In the genomic region with DNA sequence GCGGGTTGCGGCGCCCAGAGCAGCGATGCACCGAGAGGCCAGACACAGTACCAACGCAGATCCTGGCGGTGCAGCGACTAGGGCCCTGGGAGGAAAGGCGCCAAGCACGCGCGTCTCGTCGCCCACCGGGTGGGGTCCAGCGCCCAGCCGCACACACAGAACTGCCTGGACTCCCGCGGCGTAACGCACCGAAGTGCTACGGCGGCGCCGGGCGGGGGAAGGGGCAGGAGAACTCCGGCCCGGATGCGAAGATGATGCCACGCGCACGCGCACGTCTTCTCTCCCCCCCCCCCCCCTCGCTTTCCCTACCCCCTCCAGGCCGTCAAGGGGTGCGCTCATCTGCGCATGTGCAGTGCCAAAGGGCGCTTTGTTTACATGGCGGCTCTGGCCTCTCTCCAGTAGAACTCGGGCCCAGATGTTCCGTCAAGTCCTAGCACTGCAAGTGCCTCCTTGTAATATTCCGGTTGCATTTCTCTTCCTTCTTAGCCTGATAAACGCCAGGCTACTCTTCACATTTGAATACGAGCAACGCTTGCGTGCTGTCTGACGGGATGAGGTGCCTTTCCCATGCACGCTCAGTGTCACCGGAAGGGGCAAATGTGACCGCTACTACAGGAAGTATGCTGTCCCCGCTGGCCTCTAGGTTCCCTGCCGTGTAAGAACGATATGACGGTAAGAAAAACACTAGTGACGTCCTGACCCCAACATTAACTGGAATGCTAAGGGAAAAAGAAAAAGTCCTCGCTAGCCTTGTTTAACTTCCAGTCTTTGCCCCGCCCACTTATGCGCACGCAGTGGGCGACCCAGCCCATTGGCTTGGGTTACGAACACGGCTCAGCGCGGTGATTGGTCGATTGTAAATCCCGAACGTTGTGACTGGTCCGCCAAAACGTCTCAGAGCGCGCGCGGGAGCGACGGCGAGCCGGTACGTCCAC, we compare ENCODE assay signal across 8 mouse cellular contexts. TPM values are rescaled to one million over a fixed set of nuclear protein-coding genes. Genes with fewer than 3 reads are reported as not detected.
DNase-seq lines count a peak whose midpoint lies in the region; ATAC-seq lines count a peak whose summit lies in the region.

Gene Vps26b (minus strand): TSS at position 238 of the 935 bp plus-strand sequence.
Gene Ncapd3 (plus strand): TSS at position 348 of the 935 bp plus-strand sequence.

- H3K9ac ChIP-seq in heart, embryonic 14.5 days (ENCODE audit: low read length): peak within 1 kb of the TSS; percentile 97
- peak within 1 kb of the TSS; percentile 93 for H3K9ac ChIP-seq in liver, embryonic 13.5 days
- H3K9ac ChIP-seq in stomach, embryonic 16.5 days (ENCODE audit: low read length): peak within 1 kb of the TSS; percentile 98

- H3K4me1 ChIP-seq in heart, embryonic 14.5 days (ENCODE audit: control insufficient read depth in 2 of 2, insufficient read depth in 2 of 2, low read length in 2 of 2): peaks cover 5 to 40% of the 10 kb centered on the region in 2 experiments; a peak in 3 of 4 replicates
- H3K4me1 ChIP-seq in liver, embryonic 13.5 days (replicated peaks): peaks cover 58% of the 10 kb centered on the region
- H3K4me1 ChIP-seq in stomach, embryonic 16.5 days (ENCODE audit: control insufficient read depth, insufficient read depth, low read length): peaks cover 26% of the 10 kb centered on the region

- H3K27me3 ChIP-seq in heart, embryonic 14.5 days (ENCODE audit: control insufficient read depth, insufficient read depth, low read length): no peaks in the 10 kb centered on the region
- no peaks in the 10 kb centered on the region for H3K27me3 ChIP-seq in liver, embryonic 13.5 days
- no peaks in the 10 kb centered on the region for H3K27me3 ChIP-seq in stomach, embryonic 16.5 days (ENCODE audit: control insufficient read depth, insufficient read depth, low read length)

- H3K4me3 ChIP-seq in heart, embryonic 14.5 days (ENCODE audit: control insufficient read depth in 1 of 2, insufficient read depth in 1 of 2, low read depth in 1 of 2, low read length in 2 of 2): peak within 1 kb of the TSS; percentile 74 to 99
- peak within 1 kb of the TSS; percentile 97 for H3K4me3 ChIP-seq in liver, embryonic 13.5 days (replicated peaks)
- H3K4me3 ChIP-seq in stomach, embryonic 16.5 days (replicated peaks; ENCODE audit: low read length): peak within 1 kb of the TSS; percentile 95

- peak within 1 kb of the TSS; percentile 84 to 88 for H3K27ac ChIP-seq in heart, embryonic 14.5 days (replicated peaks in 1 of 2; ENCODE audit: control insufficient read depth in 1 of 2, insufficient read depth in 1 of 2, low read depth in 2 of 2, low read length in 2 of 2)
- H3K27ac ChIP-seq in liver, embryonic 13.5 days: peak within 1 kb of the TSS; percentile 84
- peak within 1 kb of the TSS; percentile 88 for H3K27ac ChIP-seq in stomach, embryonic 16.5 days (ENCODE audit: low read length)

- under 1% methylated on average over 66 of the region's 80 CpGs for WGBS in heart, embryonic 14.5 days
- WGBS in liver, embryonic 13.5 days (ENCODE audit: insufficient replicate concordance): under 1% methylated on average over 77 of the region's 80 CpGs
- 1% methylated on average over 76 of the region's 80 CpGs for WGBS in stomach, embryonic 16.5 days

- H3K4me2 ChIP-seq in heart, embryonic 14.5 days (ENCODE audit: low read length): peak within 1 kb of the TSS; percentile 88
- peak within 1 kb of the TSS; percentile 96 for H3K4me2 ChIP-seq in liver, embryonic 13.5 days
- peak within 1 kb of the TSS; percentile 87 for H3K4me2 ChIP-seq in stomach, embryonic 16.5 days (ENCODE audit: low read depth, low read length)

- peak; percentile 97 for DNase-seq in c-Kit-negative CD71-positive TER-119-positive erythroid progenitor cells, embryonic 14.5 days (ENCODE audit: low read depth, low spot score)
- peak; percentile 93 for DNase-seq in fibroblast of lung, adult 2 months (ENCODE audit: low read depth)
- peak; percentile 98 for DNase-seq in kidney, postnatal 14 days
- DNase-seq in liver, embryonic 13.5 days: peak; percentile 94
- DNase-seq in neural tube, embryonic 10.5 days (ENCODE audit: extremely low spot score, low spot score): peak; percentile 97

- no peaks in the 10 kb centered on the region for H3K9me3 ChIP-seq in heart, embryonic 14.5 days (ENCODE audit: control insufficient read depth, low read length)
- no peaks in the 10 kb centered on the region for H3K9me3 ChIP-seq in liver, embryonic 13.5 days (replicated peaks)
- no peaks in the 10 kb centered on the region for H3K9me3 ChIP-seq in stomach, embryonic 16.5 days (replicated peaks; ENCODE audit: control insufficient read depth, low read length)

- peaks cover 8% of the 10 kb centered on the region; the same call in 1 of the 2 replicates for H3K36me3 ChIP-seq in heart, embryonic 14.5 days (ENCODE audit: control insufficient read depth, insufficient read depth, low read length)
- H3K36me3 ChIP-seq in liver, embryonic 13.5 days: peaks cover 19% of the 10 kb centered on the region
- no peaks in the 10 kb centered on the region for H3K36me3 ChIP-seq in stomach, embryonic 16.5 days (ENCODE audit: control insufficient read depth, insufficient read depth, low read length)

- peak; percentile 85 for ATAC-seq in CD4-positive, CD25-positive, alpha-beta regulatory T cell, adult 4 months
- peak; percentile 94 for ATAC-seq in heart, embryonic 14.5 days (ENCODE audit: insufficient number of reproducible peaks, insufficient read depth, low FRiP score, low read depth)
- ATAC-seq in liver, embryonic 13.5 days (ENCODE audit: low read depth): peak; percentile 91
- peak; percentile 96 for ATAC-seq in stomach, embryonic 16.5 days (ENCODE audit: insufficient read depth, low FRiP score)

RNA-seq across cellular contexts. Expression of gene Vps26b, which starts in this region (rescaled TPM):
- polyA plus RNA-seq in CD4-positive, CD25-positive, alpha-beta regulatory T cell, adult 4 months (2017; shearing (Covaris generic)): 10 to 100 TPM in 1 of 2 experiments, 1 to 10 TPM in 1; 7.3 to 12.9 TPM
- polyA plus RNA-seq in heart, embryonic 14.5 days (2014; fragmentation: Nextera tagmentation; extraction: Ambion mirVana): 22.3 and 25.3 TPM in 2 replicates
- 10.2 and 12.2 TPM in 2 replicates for polyA plus RNA-seq in liver, embryonic 13.5 days (2015; fragmentation: Nextera tagmentation; extraction: Ambion mirVana)
- polyA plus RNA-seq in stomach, embryonic 16.5 days (2015; fragmentation: Nextera tagmentation; extraction: Ambion mirVana): 24.9 and 25.3 TPM in 2 replicates

RNA-seq across cellular contexts. Expression of gene Ncapd3, which starts in this region (rescaled TPM):
- polyA plus RNA-seq in CD4-positive, CD25-positive, alpha-beta regulatory T cell, adult 4 months (2017; shearing (Covaris generic)): 10 to 100 TPM; 24.6 to 32.4 TPM
- polyA plus RNA-seq in heart, embryonic 14.5 days (2014; fragmentation: Nextera tagmentation; extraction: Ambion mirVana): 22.2 and 25.1 TPM in 2 replicates
- polyA plus RNA-seq in liver, embryonic 13.5 days (2015; fragmentation: Nextera tagmentation; extraction: Ambion mirVana): 25.0 and 32.7 TPM in 2 replicates
- 24.7 and 26.4 TPM in 2 replicates for polyA plus RNA-seq in stomach, embryonic 16.5 days (2015; fragmentation: Nextera tagmentation; extraction: Ambion mirVana)

Comparison
In these comparisons a context has a peak if more than half of its experiments do, and no peak if none do; other contexts are left out.
1. Peak in every context shown above with its lines: DNase-seq, ATAC-seq, H3K4me3 ChIP-seq and H3K27ac ChIP-seq.